Mouse (Mus musculus): Measurements from ENCODE around the gene F11. TPM values are rescaled to one million over a fixed set of nuclear protein-coding genes. Genes with fewer than 3 reads are reported as not detected.

The F11 gene
- not detected in 2 replicates for polyA plus RNA-seq (2016; fragmentation: Nextera tagmentation; extraction: Ambion mirVana)

DNA sequence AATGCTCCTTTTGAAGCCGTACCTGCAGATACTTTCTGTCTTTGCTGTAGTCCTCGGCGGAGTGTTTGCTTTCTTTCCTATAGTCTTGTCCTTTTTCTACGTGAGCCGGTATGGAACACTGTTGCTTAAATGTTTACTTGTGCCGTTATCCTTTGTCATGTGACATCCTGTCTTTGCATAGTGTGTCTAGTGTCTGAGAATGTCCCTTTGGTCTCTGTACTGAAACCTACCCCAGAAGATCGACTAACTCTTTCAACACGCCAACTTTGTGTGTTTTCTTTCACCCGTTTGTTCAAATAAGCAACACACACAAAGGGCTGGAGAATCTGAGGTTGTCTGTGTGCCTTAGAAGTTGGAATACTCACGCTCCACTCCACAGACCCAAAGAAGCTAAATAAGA lies at the start of gene F11:
F11 (minus strand) TSS at position 112 of the 400 bp plus-strand sequence.
- no peak within 1 kb of the TSS for H3K4me2 ChIP-seq
- H3K27me3 ChIP-seq (replicated peaks), result no peaks in the 10 kb centered on the region
- H3K36me3 ChIP-seq, result no peaks in the 10 kb centered on the region
- 64% methylated on average over 10 of the region's 10 CpGs for WGBS
- no peak within 1 kb of the TSS for H3K9ac ChIP-seq
- H3K4me1 ChIP-seq (replicated peaks), result no peaks in the 10 kb centered on the region
- no peak for ATAC-seq (ENCODE audit: insufficient number of reproducible peaks, low FRiP score)
- H3K4me3 ChIP-seq, result no peak within 1 kb of the TSS
- no peak within 1 kb of the TSS for H3K27ac ChIP-seq (ENCODE audit: poor library complexity, severe bottlenecking)
- peaks cover 10% of the 10 kb centered on the region for H3K9me3 ChIP-seq (replicated peaks)

DNA sequence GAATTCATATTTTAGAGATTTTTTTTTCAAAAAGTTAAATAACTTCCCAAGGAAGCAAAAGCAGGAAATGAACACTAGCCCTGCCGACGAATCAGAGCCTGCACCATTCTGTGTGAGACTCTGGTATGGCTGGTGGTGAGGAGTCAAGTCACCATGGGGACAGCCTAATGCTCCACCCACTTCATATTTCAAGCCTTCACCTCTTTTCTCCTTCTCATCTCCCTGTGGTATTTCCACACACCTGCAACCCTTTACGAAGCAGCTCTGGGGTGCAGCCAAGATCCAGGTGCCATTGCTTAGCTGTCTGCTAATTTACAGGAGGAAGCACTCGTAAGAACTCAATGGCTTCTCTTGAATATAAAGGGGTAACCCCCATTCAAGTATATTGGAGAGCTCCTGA lies 49.1 kb upstream of the F11 start:
- Histone ChIP-seq H3K27ac (ENCODE audit: poor library complexity, severe bottlenecking) (no peak overlapping the region), H3K4me1 (replicated peaks) (no peaks in the 10 kb centered on the region), H3K9me3 (replicated peaks) (no peaks in the 10 kb centered on the region), H3K9ac (no peak overlapping the region), H3K4me2 (no peak overlapping the region), H3K4me3 (no peak overlapping the region), H3K36me3 (no peaks in the 10 kb centered on the region), H3K27me3 (replicated peaks) (no peaks in the 10 kb centered on the region)
- no peak for ATAC-seq (ENCODE audit: insufficient number of reproducible peaks, low FRiP score)
- WGBS, result 80% methylated on average over 4 of the region's 4 CpGs

DNA sequence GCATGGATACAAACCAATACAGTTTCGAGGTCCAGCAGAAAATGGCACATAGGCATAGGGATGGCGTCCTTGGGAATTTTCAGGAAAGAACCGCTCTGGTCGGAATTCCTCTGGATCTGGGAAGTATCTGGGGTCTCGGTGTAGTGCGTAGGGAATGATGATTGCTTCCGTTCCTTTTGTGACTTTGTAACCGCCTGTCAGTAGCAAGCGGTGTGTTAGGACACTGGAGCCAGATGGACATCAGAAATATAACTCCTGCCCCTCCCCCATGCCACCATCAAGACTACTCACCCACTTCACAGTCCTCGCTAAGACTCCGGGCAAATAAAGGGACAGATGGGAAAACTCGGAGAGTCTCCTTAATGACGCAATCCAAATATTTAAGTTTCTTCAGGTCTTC lies 46.5 kb upstream of the F11 start, which contains the start of gene Gm45753:
Gm45753 (minus strand) TSS at position 101 of the 400 bp plus-strand sequence.
- no peaks in the 10 kb centered on the region for H3K4me1 ChIP-seq (replicated peaks)
- no peak within 1 kb of the TSS for H3K4me2 ChIP-seq
- 85% methylated on average over 13 of the region's 13 CpGs for WGBS

DNA sequence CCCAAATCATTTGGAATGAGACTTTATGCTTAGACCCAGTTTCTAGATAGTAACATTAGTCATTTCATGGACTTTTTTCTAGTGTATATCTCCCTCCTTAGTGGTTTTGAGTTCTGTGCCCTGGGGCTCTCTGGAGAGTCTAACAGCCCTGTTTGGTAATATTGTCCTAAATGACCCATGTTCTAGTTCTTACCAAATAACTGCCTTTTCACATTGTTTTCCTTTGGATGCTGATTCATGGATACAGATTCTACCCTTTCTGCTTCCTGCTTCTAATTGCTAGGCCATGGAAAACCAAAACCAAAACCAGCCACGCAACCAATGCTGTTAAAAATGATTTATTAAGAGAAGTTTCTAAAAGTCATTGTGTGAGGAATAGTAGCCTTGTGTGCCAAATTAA lies 43.6 kb upstream of the F11 start:
- Histone ChIP-seq H3K27ac (ENCODE audit: poor library complexity, severe bottlenecking) (no peak overlapping the region), H3K4me1 (replicated peaks) (no peaks in the 10 kb centered on the region), H3K4me3 (no peak overlapping the region), H3K4me2 (no peak overlapping the region), H3K9ac (no peak overlapping the region), H3K9me3 (replicated peaks) (no peaks in the 10 kb centered on the region), H3K27me3 (replicated peaks) (no peaks in the 10 kb centered on the region), H3K36me3 (no peaks in the 10 kb centered on the region)
- no peak for ATAC-seq (ENCODE audit: insufficient number of reproducible peaks, low FRiP score)
- 87% methylated on average over 1 of the region's 1 CpGs for WGBS

More for the DNA sequence above, 46.5 kb upstream of the F11 start, which contains the start of gene Gm45753:
- H3K36me3 ChIP-seq, result no peaks in the 10 kb centered on the region
- H3K9me3 ChIP-seq (replicated peaks), result no peaks in the 10 kb centered on the region
- no peaks in the 10 kb centered on the region for H3K27me3 ChIP-seq (replicated peaks)
- no peak within 1 kb of the TSS for H3K27ac ChIP-seq (ENCODE audit: poor library complexity, severe bottlenecking)
- ATAC-seq (ENCODE audit: insufficient number of reproducible peaks, low FRiP score), result no peak
- H3K4me3 ChIP-seq, result no peak within 1 kb of the TSS
- no peak within 1 kb of the TSS for H3K9ac ChIP-seq

DNA sequence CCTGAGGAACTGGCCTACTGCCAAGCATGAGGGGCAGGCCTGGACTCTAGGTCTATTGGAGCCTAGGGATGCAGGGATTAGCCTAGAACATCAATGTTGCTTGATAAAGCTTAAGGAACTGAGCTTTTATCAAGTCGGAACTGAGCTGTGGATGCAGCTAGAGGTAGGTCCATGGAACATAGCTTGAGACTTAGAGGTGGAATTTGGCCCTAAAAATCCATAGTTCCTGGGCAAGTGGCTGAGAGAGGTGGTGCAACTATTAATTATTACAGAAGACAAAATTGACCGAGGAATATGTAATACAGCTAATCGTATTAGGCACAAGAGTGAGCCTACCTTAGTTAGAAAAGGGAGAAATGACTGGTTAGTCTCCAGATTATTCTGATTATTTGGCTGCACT lies 42.5 kb upstream of the F11 start:
- H3K27ac ChIP-seq (ENCODE audit: poor library complexity, severe bottlenecking), result no peak overlapping the region
- H3K27me3 ChIP-seq (replicated peaks), result no peaks in the 10 kb centered on the region
- no peak overlapping the region for H3K4me2 ChIP-seq
- H3K9me3 ChIP-seq (replicated peaks), result no peaks in the 10 kb centered on the region
- H3K4me1 ChIP-seq (replicated peaks), result no peaks in the 10 kb centered on the region
- whole genome bisulfite sequencing, result 77% methylated on average over 3 of the region's 3 CpGs
- H3K36me3 ChIP-seq, result no peaks in the 10 kb centered on the region
- ATAC-seq (ENCODE audit: insufficient number of reproducible peaks, low FRiP score), result no peak
- H3K4me3 ChIP-seq, result no peak overlapping the region
- H3K9ac ChIP-seq, result no peak overlapping the region

DNA sequence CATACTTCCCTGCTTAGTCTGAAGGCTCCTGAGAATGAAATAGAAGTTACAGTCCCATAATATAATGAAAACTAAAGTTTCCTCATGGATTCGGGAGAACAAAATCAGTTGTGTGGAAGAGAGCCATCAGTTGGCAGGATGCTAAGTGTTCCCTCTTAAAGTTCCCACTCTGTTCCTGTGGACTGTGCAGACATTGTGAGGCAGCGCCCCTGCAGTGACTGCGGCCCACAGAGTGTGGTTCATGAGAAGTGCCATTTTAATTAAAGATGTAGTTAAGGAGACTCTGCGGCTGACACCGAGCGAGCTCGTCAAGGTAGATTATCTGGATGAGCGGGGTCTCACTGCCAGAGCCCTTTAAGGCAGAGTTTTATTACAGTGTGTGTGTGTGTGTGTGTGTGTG lies 40.6 kb upstream of the F11 start:
- Histone ChIP-seq H3K9me3 (replicated peaks) (no peaks in the 10 kb centered on the region), H3K27ac (ENCODE audit: poor library complexity, severe bottlenecking) (no peak overlapping the region), H3K4me1 (replicated peaks) (no peaks in the 10 kb centered on the region), H3K9ac (no peak overlapping the region), H3K4me2 (no peak overlapping the region), H3K4me3 (no peak overlapping the region), H3K27me3 (replicated peaks) (no peaks in the 10 kb centered on the region), H3K36me3 (no peaks in the 10 kb centered on the region)
- 85% methylated on average over 8 of the region's 8 CpGs for WGBS
- ATAC-seq (ENCODE audit: insufficient number of reproducible peaks, low FRiP score), result no peak

DNA sequence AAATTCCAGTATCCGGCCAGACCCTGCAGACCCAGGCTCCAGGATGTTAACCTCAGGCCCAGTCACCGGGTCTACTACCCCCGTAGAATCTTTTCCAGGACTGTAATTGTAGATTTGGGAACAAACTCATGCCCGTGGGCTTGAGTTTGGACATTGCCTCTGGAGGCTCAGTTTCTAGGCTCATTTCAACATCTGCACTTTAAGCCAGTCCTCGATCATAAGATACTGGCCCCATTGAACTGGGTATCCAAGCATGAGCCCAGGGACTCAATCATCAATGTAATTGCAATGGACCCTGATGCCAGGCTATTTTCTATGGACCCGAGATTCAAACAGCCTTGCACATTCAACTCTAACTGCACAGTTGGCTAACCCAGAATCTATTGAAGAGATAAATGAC lies 33.4 kb upstream of the F11 start:
- Histone ChIP-seq H3K9me3 (replicated peaks) (no peaks in the 10 kb centered on the region), H3K36me3 (no peaks in the 10 kb centered on the region), H3K4me3 (no peak overlapping the region), H3K4me2 (no peak overlapping the region), H3K27me3 (replicated peaks) (no peaks in the 10 kb centered on the region), H3K4me1 (replicated peaks) (no peaks in the 10 kb centered on the region), H3K9ac (no peak overlapping the region), H3K27ac (ENCODE audit: poor library complexity, severe bottlenecking) (no peak overlapping the region)
- WGBS, result 88% methylated on average over 6 of the region's 6 CpGs
- no peak for ATAC-seq (ENCODE audit: insufficient number of reproducible peaks, low FRiP score)

DNA sequence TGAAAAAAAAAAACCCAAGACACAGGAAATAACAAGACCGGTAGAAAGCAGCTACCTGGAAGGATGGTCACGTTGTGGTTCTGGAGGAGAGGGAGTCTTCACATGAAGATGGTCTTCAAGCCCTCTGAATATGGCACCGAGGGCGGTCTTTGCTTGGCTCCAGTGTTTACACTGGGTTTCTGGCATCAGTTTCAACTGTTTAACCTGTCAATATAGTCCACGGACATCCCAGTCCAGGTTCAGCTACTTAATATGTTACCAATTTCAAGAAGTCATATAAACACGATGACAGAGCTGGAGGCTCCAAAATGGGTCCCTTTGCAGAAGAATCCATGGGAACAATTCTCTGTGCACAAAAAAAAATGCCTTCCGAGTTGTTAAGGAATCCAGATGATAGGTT lies 32.9 kb upstream of the F11 start, which contains the start of gene Klkb1:
Klkb1 (minus strand) TSS at position 173 of the 400 bp plus-strand sequence.
- 83% methylated on average over 7 of the region's 7 CpGs for WGBS
- Histone ChIP-seq H3K36me3 (no peaks in the 10 kb centered on the region), H3K27me3 (replicated peaks) (no peaks in the 10 kb centered on the region), H3K4me2 (no peak within 1 kb of the TSS), H3K27ac (ENCODE audit: poor library complexity, severe bottlenecking) (no peak within 1 kb of the TSS), H3K4me1 (replicated peaks) (no peaks in the 10 kb centered on the region), H3K9me3 (replicated peaks) (no peaks in the 10 kb centered on the region), H3K9ac (no peak within 1 kb of the TSS), H3K4me3 (no peak within 1 kb of the TSS)
- no peak for ATAC-seq (ENCODE audit: insufficient number of reproducible peaks, low FRiP score)

DNA sequence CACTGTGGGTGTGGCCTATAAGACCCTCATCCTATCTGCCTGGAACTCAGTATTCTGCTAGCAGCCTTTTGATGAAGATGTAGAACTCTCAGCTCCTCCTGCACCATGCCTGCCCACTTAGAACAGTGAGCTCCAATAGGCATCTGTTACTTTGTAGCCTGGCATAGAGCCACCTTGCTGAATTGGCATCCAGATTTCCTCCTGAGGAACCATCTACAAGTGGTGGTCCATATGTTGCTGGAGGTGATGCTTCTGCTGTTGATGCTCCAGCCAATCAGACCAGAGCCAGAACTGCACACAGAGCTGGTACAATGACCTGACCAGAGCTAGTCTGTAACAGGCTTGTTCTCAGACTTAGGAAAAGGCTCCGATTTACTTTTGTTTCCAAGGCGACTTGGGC lies 30.0 kb upstream of the F11 start:
- Histone ChIP-seq H3K36me3 (no peaks in the 10 kb centered on the region), H3K9ac (no peak overlapping the region), H3K4me3 (no peak overlapping the region), H3K4me1 (replicated peaks) (no peaks in the 10 kb centered on the region), H3K9me3 (replicated peaks) (no peaks in the 10 kb centered on the region), H3K4me2 (no peak overlapping the region), H3K27me3 (replicated peaks) (no peaks in the 10 kb centered on the region), H3K27ac (ENCODE audit: poor library complexity, severe bottlenecking) (no peak overlapping the region)
- ATAC-seq (ENCODE audit: insufficient number of reproducible peaks, low FRiP score), result no peak
- 79% methylated on average over 2 of the region's 2 CpGs for WGBS

DNA sequence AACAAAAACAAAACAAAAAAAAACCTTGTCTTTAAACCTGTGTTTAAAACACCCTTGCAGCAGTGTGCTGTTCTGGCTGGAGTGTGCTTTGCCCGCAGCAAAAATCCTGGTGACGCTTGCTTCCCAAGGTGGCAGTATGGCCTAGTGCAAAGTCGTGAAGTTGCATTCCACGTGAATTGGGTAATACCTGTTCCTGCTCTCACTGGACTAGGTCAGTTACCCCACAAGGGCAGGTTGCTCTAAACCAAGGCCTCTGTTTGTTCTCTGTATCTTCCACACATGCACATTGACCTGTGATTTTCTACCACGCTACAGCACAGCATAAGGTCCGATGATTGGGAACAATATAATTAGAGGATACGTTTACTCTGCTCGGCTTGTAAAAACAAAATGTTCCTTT lies 19.8 kb upstream of the F11 start:
- no peaks in the 10 kb centered on the region for H3K4me1 ChIP-seq (replicated peaks)
- no peaks in the 10 kb centered on the region for H3K27me3 ChIP-seq (replicated peaks)
- no peak for ATAC-seq (ENCODE audit: insufficient number of reproducible peaks, low FRiP score)
- H3K9ac ChIP-seq, result no peak overlapping the region
- H3K27ac ChIP-seq (ENCODE audit: poor library complexity, severe bottlenecking), result no peak overlapping the region
- 78% methylated on average over 8 of the region's 8 CpGs for WGBS
- no peak overlapping the region for H3K4me2 ChIP-seq
- H3K9me3 ChIP-seq (replicated peaks), result no peaks in the 10 kb centered on the region
- H3K4me3 ChIP-seq, result no peak overlapping the region
- H3K36me3 ChIP-seq, result no peaks in the 10 kb centered on the region

DNA sequence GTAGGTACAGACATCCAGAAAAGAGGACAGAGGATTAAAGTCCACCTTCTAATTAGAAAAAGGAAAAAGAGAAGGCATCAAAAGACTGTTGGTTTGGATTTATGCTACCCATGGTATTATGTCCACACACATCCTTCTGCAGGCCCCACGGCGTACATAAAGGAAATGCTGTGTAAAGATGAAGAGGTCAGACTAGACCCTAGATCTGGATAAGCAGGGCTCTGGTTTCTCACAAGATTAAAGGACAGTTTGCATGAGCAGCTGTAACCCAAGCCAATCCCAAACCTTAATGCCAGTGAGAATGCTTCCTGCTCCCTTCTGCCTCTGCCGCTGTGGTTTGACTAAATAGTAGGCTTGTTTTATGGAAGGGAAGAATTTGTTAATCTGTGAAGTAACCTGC lies 15.6 kb upstream of the F11 start:
- H3K4me3 ChIP-seq, result no peak overlapping the region

DNA sequence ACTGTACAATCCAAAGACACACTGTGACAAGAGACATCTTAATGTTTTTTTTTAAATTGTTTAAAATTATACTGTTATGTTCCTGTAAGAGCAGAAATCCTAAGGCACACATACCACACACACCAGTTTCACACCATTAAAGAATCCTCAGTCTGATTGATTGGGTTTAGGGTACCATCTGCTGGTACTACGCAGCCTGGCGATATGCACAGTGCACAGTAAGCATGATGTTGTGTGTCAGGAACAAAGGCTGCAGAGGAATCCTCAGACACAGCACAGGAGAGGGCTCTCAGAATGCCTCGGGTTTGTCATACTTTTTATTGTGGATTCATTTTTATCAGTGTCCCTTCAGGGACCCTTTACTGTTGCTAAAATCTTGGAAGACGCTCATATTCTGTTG lies 12.5 kb upstream of the F11 start:
- Histone ChIP-seq H3K36me3 (no peaks in the 10 kb centered on the region), H3K4me2 (no peak overlapping the region), H3K4me3 (no peak overlapping the region), H3K27me3 (replicated peaks) (no peaks in the 10 kb centered on the region), H3K27ac (ENCODE audit: poor library complexity, severe bottlenecking) (no peak overlapping the region), H3K9me3 (replicated peaks) (no peaks in the 10 kb centered on the region), H3K4me1 (replicated peaks) (no peaks in the 10 kb centered on the region), H3K9ac (no peak overlapping the region)
- no peak for ATAC-seq (ENCODE audit: insufficient number of reproducible peaks, low FRiP score)
- WGBS, result 81% methylated on average over 4 of the region's 4 CpGs

More for the DNA sequence above, 15.6 kb upstream of the F11 start:
- Histone ChIP-seq H3K4me1 (replicated peaks) (no peaks in the 10 kb centered on the region), H3K9me3 (replicated peaks) (no peaks in the 10 kb centered on the region), H3K36me3 (no peaks in the 10 kb centered on the region), H3K27me3 (replicated peaks) (no peaks in the 10 kb centered on the region), H3K27ac (ENCODE audit: poor library complexity, severe bottlenecking) (no peak overlapping the region), H3K4me2 (no peak overlapping the region), H3K9ac (no peak overlapping the region)
- WGBS, result 72% methylated on average over 3 of the region's 3 CpGs
- ATAC-seq (ENCODE audit: insufficient number of reproducible peaks, low FRiP score), result no peak
